Mouse (Mus musculus): ENCODE measurements at regions not wholly inside any gene's neighbourhood (a gene's known extent, or its start where the extent isn't known, plus 50 kb on each side); places are given as distances from the start of the nearest gene placed in this dataset.

GRCm38 (mm10) chr1:90470996-90471395, 131.8 kb upstream of the Cops8 start:
- H3K4me3 ChIP-seq (replicated peaks; ENCODE audit: control insufficient read depth, low read depth, low read length): no peak overlapping the region
- no peak overlapping the region for H3K27ac ChIP-seq (ENCODE audit: control insufficient read depth, insufficient read depth, low read depth, low read length, poor library complexity)
- WGBS: 79% methylated on average over 10 of the region's 10 CpGs
- TF ChIP-seq POLR2A (IDR thresholded peaks at IDR 0.05; ENCODE audit: borderline replicate concordance, control insufficient read depth, low read depth, low read length) (no peak), CTCF (IDR thresholded peaks at IDR 0.05; ENCODE audit: control insufficient read depth, insufficient read depth, low read length) (no peak)
- no peaks in the 10 kb centered on the region for H3K4me1 ChIP-seq (ENCODE audit: control insufficient read depth, insufficient read depth, low read length)

GRCm38 (mm10) chr1:90471806-90472205, 131.0 kb upstream of the Cops8 start:
- Histone ChIP-seq H3K4me3 (replicated peaks; ENCODE audit: control insufficient read depth, low read depth, low read length) (no peak overlapping the region), H3K27ac (ENCODE audit: control insufficient read depth, insufficient read depth, low read depth, low read length, poor library complexity) (no peak overlapping the region), H3K4me1 (ENCODE audit: control insufficient read depth, insufficient read depth, low read length) (no peaks in the 10 kb centered on the region)
- TF ChIP-seq POLR2A (IDR thresholded peaks at IDR 0.05; ENCODE audit: borderline replicate concordance, control insufficient read depth, low read depth, low read length) (no peak), CTCF (IDR thresholded peaks at IDR 0.05; ENCODE audit: control insufficient read depth, insufficient read depth, low read length) (no peak)
- WGBS: 89% methylated on average over 13 of the region's 13 CpGs

- no peak for TF ChIP-seq CTCF (IDR thresholded peaks at IDR 0.05; ENCODE audit: control insufficient read depth, insufficient read depth, low read length)
- no peak for TF ChIP-seq POLR2A (IDR thresholded peaks at IDR 0.05; ENCODE audit: borderline replicate concordance, control insufficient read depth, low read depth, low read length)
- no peak overlapping the region for H3K4me3 ChIP-seq (replicated peaks; ENCODE audit: control insufficient read depth, low read depth, low read length)
- WGBS: 74% methylated on average over 10 of the region's 10 CpGs
- H3K27ac ChIP-seq (ENCODE audit: control insufficient read depth, insufficient read depth, low read depth, low read length, poor library complexity): no peak overlapping the region
- no peaks in the 10 kb centered on the region for H3K4me1 ChIP-seq (ENCODE audit: control insufficient read depth, insufficient read depth, low read length)
These were observed 127.5 kb upstream of the Cops8 start for GRCm38 (mm10) chr1:90475060-90475813.

- WGBS: 74% methylated on average over 9 of the region's 9 CpGs
- no peak overlapping the region for H3K4me3 ChIP-seq (replicated peaks; ENCODE audit: control insufficient read depth, low read depth, low read length)
- TF ChIP-seq POLR2A (IDR thresholded peaks at IDR 0.05; ENCODE audit: borderline replicate concordance, control insufficient read depth, low read depth, low read length) (no peak), CTCF (IDR thresholded peaks at IDR 0.05; ENCODE audit: control insufficient read depth, insufficient read depth, low read length) (no peak)
- H3K27ac ChIP-seq (ENCODE audit: control insufficient read depth, insufficient read depth, low read depth, low read length, poor library complexity): no peak overlapping the region
- H3K4me1 ChIP-seq (ENCODE audit: control insufficient read depth, insufficient read depth, low read length): no peaks in the 10 kb centered on the region
These were observed 126.1 kb upstream of the Cops8 start for GRCm38 (mm10) chr1:90476556-90477243.

- Histone ChIP-seq H3K4me1 (ENCODE audit: control insufficient read depth, insufficient read depth, low read length) (no peaks in the 10 kb centered on the region), H3K4me3 (replicated peaks; ENCODE audit: control insufficient read depth, low read depth, low read length) (no peak overlapping the region), H3K27ac (ENCODE audit: control insufficient read depth, insufficient read depth, low read depth, low read length, poor library complexity) (no peak overlapping the region)
- TF ChIP-seq POLR2A (IDR thresholded peaks at IDR 0.05; ENCODE audit: borderline replicate concordance, control insufficient read depth, low read depth, low read length): no peak
- no peak for TF ChIP-seq CTCF (IDR thresholded peaks at IDR 0.05; ENCODE audit: control insufficient read depth, insufficient read depth, low read length)
- WGBS: 78% methylated on average over 2 of the region's 2 CpGs
These were observed 123.9 kb upstream of the Cops8 start for GRCm38 (mm10) chr1:90478839-90479238.

- Histone ChIP-seq H3K4me3 (replicated peaks; ENCODE audit: control insufficient read depth, low read depth, low read length) (no peak overlapping the region), H3K27ac (ENCODE audit: control insufficient read depth, insufficient read depth, low read depth, low read length, poor library complexity) (no peak overlapping the region), H3K4me1 (ENCODE audit: control insufficient read depth, insufficient read depth, low read length) (no peaks in the 10 kb centered on the region)
- WGBS: 86% methylated on average over 5 of the region's 5 CpGs
- TF ChIP-seq CTCF (IDR thresholded peaks at IDR 0.05; ENCODE audit: control insufficient read depth, insufficient read depth, low read length) (no peak), POLR2A (IDR thresholded peaks at IDR 0.05; ENCODE audit: borderline replicate concordance, control insufficient read depth, low read depth, low read length) (no peak)
These were observed 121.5 kb upstream of the Cops8 start for GRCm38 (mm10) chr1:90481247-90481646.

GRCm38 (mm10) chr1:90481708-90482107, 121.1 kb upstream of the Cops8 start:
- H3K4me3 ChIP-seq (replicated peaks; ENCODE audit: control insufficient read depth, low read depth, low read length): no peak overlapping the region
- no peak for TF ChIP-seq POLR2A (IDR thresholded peaks at IDR 0.05; ENCODE audit: borderline replicate concordance, control insufficient read depth, low read depth, low read length)
- no peak for TF ChIP-seq CTCF (IDR thresholded peaks at IDR 0.05; ENCODE audit: control insufficient read depth, insufficient read depth, low read length)
- no peak overlapping the region for H3K27ac ChIP-seq (ENCODE audit: control insufficient read depth, insufficient read depth, low read depth, low read length, poor library complexity)
- no peaks in the 10 kb centered on the region for H3K4me1 ChIP-seq (ENCODE audit: control insufficient read depth, insufficient read depth, low read length)
- WGBS: 59% methylated on average over 5 of the region's 5 CpGs

- 61% methylated on average over 11 of the region's 11 CpGs for WGBS
- H3K4me1 ChIP-seq (ENCODE audit: control insufficient read depth, insufficient read depth, low read length): no peaks in the 10 kb centered on the region
- TF ChIP-seq POLR2A (IDR thresholded peaks at IDR 0.05; ENCODE audit: borderline replicate concordance, control insufficient read depth, low read depth, low read length): no peak
- H3K4me3 ChIP-seq (replicated peaks; ENCODE audit: control insufficient read depth, low read depth, low read length): no peak overlapping the region
- H3K27ac ChIP-seq (ENCODE audit: control insufficient read depth, insufficient read depth, low read depth, low read length, poor library complexity): no peak overlapping the region
These were observed 116.4 kb upstream of the Cops8 start for GRCm38 (mm10) chr1:90486349-90486839.
